Mouse (Mus musculus): ENCODE results near the gene Best1. TPM values are rescaled to one million over a fixed set of nuclear protein-coding genes. Genes with fewer than 3 reads are reported as not detected.
A peak's percentile ranks its signal among the peaks of the same experiment; 100 is the strongest.

Best1 gene
- polyA plus RNA-seq, 1 experiment from 2014 or later = 0.80 TPM

DNA sequence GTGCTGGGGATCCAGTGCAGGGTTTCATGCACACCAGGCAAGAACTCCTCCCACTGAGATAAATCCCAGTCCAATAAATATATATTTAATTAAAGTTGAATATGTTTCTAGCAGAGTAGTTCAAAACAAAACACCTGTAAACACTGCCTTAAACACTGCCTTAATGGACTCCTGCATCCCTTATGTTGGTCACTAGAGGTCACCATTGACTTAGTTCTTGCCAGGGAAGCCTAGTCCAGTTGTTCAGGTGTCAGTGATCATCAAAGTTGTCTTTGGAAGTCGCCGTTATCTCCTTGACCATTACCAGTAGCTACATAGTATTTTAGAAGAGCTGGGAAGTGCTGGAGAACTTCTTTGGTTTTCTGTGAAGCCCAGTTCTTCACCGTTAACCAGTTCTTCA lies 1.1 kb downstream of the Best1 start:
- H3K4me3 ChIP-seq (replicated peaks) = no peak overlapping the region
- no peaks in the 10 kb centered on the region for H3K9me3 ChIP-seq
- no peak overlapping the region for H3K9ac ChIP-seq
- peak; percentile 48; the same call in 1 of the 2 replicates for ATAC-seq (ENCODE audit: insufficient read depth, low FRiP score, low read depth)
- no peaks in the 10 kb centered on the region for H3K36me3 ChIP-seq
- WGBS = 17% methylated on average over 3 of the region's 3 CpGs
- no peaks in the 10 kb centered on the region for H3K4me1 ChIP-seq
- no peaks in the 10 kb centered on the region for H3K27me3 ChIP-seq (replicated peaks)
- no peak overlapping the region for H3K4me2 ChIP-seq
- no peak overlapping the region for H3K27ac ChIP-seq

DNA sequence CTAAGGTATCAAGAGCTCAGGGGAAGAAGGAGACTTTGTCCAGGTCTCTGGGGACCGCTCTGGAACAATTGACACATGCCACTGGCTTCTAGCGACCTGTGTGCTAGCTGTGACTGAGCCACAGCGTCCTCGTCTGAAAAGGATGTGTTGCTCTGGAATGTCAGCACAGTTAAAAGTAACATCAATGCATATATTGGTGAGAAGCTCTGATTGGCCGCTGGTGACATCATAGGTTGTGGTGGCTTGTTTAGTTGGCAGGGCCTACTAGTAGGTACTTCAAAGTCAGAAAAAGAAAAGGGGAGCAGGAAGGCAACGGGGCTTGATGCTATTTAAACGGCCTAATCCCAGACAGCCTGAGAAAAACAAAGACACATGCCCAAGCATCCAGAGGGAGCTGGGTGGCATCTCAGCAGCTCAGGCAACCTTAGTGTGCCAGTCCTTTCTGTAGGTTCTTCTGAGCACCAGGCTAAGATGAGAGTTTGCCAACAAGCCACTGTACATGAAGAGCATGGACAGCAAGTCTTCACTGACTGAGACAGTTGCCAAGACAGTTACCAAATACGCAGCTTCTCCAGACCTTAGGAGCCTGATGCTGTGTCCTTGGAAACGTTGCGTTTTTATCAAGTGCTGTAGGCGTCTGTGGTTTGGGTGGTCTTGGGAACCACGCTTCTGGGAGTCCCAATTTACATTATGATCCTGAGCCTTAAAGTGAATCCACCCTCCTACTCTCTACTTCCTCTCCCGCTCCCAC lies 2.5 kb downstream of the Best1 start:
- Histone ChIP-seq H3K4me1 (no peaks in the 10 kb centered on the region), H3K27me3 (replicated peaks) (no peaks in the 10 kb centered on the region), H3K36me3 (no peaks in the 10 kb centered on the region), H3K27ac (no peak overlapping the region), H3K9ac (no peak overlapping the region), H3K4me3 (replicated peaks) (no peak overlapping the region), H3K9me3 (no peaks in the 10 kb centered on the region), H3K4me2 (no peak overlapping the region)
- 64% methylated on average over 13 of the region's 13 CpGs for WGBS
- ATAC-seq (ENCODE audit: insufficient read depth, low FRiP score, low read depth) = no peak

DNA sequence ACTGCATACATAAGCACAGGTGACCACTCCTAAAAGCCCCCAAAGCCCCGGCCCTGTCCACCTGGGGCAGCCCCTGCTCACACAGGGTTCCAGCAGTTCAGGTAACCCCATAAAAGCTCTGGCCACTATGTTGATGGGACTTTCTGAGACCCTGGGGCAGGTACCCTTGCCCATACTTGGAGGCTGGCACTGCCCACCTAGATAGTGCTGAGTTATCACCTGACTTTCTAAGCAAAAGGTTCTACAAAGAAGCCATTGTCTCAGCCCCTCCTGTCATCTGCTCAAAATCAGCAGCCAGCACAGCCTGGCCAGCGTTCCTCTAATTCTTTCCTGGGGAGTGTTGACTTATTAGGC lies 3.4 kb downstream of the Best1 start:
- ATAC-seq (ENCODE audit: insufficient read depth, low FRiP score, low read depth) = no peak
- H3K27ac ChIP-seq = no peak overlapping the region
- 65% methylated on average over 2 of the region's 2 CpGs for WGBS
- H3K4me2 ChIP-seq = no peak overlapping the region
- peaks cover 6% of the 10 kb centered on the region; the same call in 1 of the 2 replicates for H3K4me1 ChIP-seq
- H3K9me3 ChIP-seq = no peaks in the 10 kb centered on the region
- no peaks in the 10 kb centered on the region for H3K36me3 ChIP-seq
- H3K4me3 ChIP-seq (replicated peaks) = no peak overlapping the region
- H3K27me3 ChIP-seq (replicated peaks) = no peaks in the 10 kb centered on the region
- no peak overlapping the region for H3K9ac ChIP-seq

DNA sequence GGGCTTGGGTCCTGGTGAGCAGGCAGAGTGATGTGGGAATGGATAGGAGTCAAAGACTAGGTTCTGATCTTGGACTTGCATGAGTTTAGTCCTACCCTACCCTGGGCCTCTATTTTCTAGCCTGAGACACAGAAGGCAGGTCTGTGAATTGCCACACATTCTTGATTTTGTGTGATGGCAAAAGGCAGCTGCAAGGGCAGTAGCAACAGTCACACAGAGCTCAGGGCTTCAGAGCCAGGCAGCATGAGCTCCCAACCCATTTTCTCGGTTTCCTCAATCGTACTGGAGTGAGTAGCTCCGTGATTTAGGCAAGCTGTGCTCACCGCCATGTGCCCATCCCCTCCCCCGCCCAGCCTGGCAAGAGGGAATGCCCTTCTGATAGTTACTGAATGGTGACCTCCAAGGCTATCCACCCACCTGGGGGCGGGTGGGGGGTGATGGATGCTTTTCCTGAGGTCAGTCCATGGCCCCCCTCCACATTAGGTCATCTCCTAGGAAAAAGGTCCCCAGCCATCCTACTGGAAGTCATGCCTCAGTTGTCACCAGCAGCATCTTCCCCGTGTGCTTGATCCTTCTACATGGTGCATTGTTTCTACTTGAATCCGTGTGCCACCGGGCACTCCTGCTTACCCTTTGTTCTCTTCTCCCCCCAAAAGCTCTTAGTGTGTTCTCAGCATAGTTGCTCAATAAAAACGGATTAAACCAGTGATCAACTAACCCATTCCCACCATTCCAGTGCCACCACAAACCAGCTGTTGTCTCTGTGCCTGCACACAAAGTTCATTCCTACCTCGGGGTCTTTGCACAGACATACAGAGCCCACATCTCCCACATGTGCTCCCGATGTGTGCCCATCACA lies 4.0 kb downstream of the Best1 start:
- no peak for ATAC-seq (ENCODE audit: insufficient read depth, low FRiP score, low read depth)
- 72% methylated on average over 12 of the region's 12 CpGs for WGBS
- no peak overlapping the region for H3K9ac ChIP-seq
- H3K36me3 ChIP-seq = no peaks in the 10 kb centered on the region
- no peaks in the 10 kb centered on the region for H3K9me3 ChIP-seq
- no peak overlapping the region for H3K4me2 ChIP-seq
- no peaks in the 10 kb centered on the region for H3K27me3 ChIP-seq (replicated peaks)
- H3K4me1 ChIP-seq = peaks cover 11% of the 10 kb centered on the region; the same call in 1 of the 2 replicates
- no peak overlapping the region for H3K4me3 ChIP-seq (replicated peaks)
- no peak overlapping the region for H3K27ac ChIP-seq

DNA sequence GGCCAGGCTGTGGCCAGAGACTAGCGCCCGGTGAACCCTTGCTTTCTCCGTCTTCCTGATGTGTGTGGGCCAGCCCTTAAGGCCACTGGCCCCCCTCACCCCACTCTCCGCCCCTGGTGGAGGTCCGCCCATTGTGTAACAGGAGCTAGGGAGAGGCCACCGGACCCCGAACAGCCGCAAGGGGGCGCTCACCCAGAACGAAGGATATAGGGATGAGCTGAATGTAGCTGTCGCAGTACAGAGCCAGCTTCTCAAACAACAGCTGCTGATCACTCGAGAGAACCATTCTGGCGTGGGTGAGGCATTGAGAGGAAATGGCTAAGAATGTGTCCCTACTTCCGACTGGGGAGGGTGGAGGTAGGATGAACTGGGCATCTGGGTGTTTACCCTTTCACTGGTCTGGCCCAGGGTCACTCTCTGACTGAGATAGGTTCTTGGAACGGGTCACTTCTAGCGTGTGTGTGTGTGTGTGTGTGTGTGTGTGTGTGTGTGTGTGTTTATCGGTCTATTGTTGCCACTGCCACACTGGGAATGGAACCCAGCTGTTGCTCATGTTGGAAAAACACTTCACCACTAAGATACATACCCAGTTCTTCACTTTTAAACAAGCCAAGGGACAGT lies 8.3 kb downstream of the Best1 start:
- Histone ChIP-seq H3K27ac (no peak overlapping the region), H3K27me3 (replicated peaks) (no peaks in the 10 kb centered on the region), H3K9me3 (no peaks in the 10 kb centered on the region), H3K4me3 (replicated peaks) (peak overlapping the region; percentile 20), H3K36me3 (no peaks in the 10 kb centered on the region), H3K4me2 (peak overlapping the region; percentile 49), H3K9ac (no peak overlapping the region), H3K4me1 (peaks cover 11% of the 10 kb centered on the region; the same call in 1 of the 2 replicates)
- WGBS = 7% methylated on average over 17 of the region's 17 CpGs
- peak; percentile 79 for ATAC-seq (ENCODE audit: insufficient read depth, low FRiP score, low read depth)

DNA sequence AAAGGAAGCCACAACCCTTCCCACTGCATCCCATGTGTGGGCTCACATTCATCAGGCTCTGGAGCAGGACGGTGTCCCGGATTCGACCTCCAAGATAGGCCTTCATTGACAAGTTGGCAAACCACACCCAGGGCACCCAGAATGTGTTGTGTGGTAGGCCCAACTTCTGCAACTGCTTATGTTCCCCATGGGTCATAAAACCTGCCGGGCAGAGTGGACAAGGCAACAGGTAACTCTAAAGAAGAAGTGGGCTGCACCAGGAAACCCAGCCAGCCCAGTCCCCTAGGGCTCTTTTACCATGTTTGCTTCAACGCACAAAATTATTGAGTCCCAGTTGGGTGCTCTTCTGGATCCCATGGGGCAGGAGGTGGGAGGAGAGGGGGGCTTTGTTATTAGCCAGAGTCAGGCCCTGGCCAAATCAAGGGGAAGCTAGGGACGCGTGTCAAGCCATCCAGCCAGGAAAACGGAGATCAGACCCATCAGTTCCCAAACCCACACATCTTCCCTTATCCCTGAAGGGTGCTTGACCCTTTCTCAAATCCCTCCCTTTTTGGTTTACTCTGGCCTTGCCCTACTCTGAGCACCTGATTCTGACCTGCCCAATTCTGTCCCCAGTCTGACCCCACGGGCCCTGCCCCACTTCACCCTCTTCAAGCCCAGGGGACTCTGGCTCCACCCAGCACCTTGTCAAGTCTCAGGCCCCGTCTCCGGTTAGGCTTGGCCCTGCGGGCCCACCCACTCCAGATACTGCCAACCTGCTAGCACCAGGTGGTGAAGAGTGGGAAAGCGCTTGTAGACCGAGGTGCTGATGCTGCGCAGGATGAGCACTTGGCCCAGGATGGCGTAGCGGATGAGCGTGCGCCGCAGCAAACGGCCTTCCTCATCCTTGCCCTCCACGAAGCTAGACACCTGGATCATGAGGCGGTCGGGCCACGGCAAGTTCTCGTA lies 9.1 kb downstream of the Best1 start:
- Histone ChIP-seq H3K27me3 (replicated peaks) (no peaks in the 10 kb centered on the region), H3K4me3 (replicated peaks) (peak overlapping the region; percentile 20), H3K36me3 (no peaks in the 10 kb centered on the region), H3K9ac (no peak overlapping the region), H3K9me3 (no peaks in the 10 kb centered on the region), H3K4me2 (peak overlapping the region; percentile 49), H3K27ac (no peak overlapping the region), H3K4me1 (peaks cover 11% of the 10 kb centered on the region; the same call in 1 of the 2 replicates)
- ATAC-seq (ENCODE audit: insufficient read depth, low FRiP score, low read depth) = peak; percentile 24
- WGBS = 44% methylated on average over 26 of the region's 26 CpGs

DNA sequence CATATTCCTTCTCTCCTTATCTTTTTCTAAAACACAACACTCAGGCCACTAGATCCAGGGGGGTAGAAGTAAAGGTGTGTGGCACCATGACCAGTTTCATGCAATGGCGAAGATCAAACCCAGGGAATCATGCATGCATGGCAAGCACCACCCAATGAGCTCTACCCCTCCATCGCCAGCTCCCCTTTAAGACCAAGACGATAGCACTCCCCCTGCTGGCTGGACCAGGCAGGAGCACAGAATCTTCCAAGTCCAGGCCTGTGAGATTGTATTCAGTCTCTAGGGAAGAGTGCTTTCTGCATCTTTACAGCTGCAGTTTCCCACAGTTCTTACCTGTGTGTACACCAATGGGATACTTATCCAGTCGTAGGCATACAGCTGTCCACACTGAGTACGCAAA lies 10.1 kb downstream of the Best1 start:
- no peak overlapping the region for H3K27ac ChIP-seq
- no peak overlapping the region for H3K4me2 ChIP-seq
- no peak overlapping the region for H3K9ac ChIP-seq
- H3K27me3 ChIP-seq (replicated peaks) = no peaks in the 10 kb centered on the region
- no peaks in the 10 kb centered on the region for H3K9me3 ChIP-seq
- no peak for ATAC-seq (ENCODE audit: insufficient read depth, low FRiP score, low read depth)
- H3K36me3 ChIP-seq = no peaks in the 10 kb centered on the region
- peaks cover 11% of the 10 kb centered on the region; the same call in 1 of the 2 replicates for H3K4me1 ChIP-seq
- no peak overlapping the region for H3K4me3 ChIP-seq (replicated peaks)
- 22% methylated on average over 5 of the region's 5 CpGs for WGBS

DNA sequence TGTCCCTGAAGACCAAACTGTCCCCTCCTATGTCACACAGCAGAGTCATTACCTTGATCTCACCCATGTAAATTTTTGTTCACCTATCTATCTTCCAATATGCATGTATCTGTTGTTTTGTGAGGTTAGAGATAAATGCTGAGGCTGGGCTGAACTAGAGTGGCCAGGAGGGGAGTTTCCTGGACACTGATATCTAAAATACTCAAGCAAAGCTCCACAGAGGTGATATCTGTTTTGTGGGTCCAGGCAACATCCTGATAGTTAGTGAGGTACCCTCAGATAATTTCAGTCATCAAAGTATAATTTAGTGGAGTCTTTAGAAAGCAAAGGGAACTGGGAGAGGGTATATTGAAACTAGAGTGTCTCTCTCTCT lies 11.6 kb downstream of the Best1 start:
- Histone ChIP-seq H3K27me3 (replicated peaks) (no peaks in the 10 kb centered on the region), H3K9ac (no peak overlapping the region), H3K27ac (no peak overlapping the region), H3K36me3 (peaks cover 14% of the 10 kb centered on the region), H3K4me1 (peaks cover 11% of the 10 kb centered on the region; the same call in 1 of the 2 replicates), H3K4me3 (replicated peaks) (no peak overlapping the region), H3K4me2 (no peak overlapping the region), H3K9me3 (no peaks in the 10 kb centered on the region)
- no peak for ATAC-seq (ENCODE audit: insufficient read depth, low FRiP score, low read depth)

DNA sequence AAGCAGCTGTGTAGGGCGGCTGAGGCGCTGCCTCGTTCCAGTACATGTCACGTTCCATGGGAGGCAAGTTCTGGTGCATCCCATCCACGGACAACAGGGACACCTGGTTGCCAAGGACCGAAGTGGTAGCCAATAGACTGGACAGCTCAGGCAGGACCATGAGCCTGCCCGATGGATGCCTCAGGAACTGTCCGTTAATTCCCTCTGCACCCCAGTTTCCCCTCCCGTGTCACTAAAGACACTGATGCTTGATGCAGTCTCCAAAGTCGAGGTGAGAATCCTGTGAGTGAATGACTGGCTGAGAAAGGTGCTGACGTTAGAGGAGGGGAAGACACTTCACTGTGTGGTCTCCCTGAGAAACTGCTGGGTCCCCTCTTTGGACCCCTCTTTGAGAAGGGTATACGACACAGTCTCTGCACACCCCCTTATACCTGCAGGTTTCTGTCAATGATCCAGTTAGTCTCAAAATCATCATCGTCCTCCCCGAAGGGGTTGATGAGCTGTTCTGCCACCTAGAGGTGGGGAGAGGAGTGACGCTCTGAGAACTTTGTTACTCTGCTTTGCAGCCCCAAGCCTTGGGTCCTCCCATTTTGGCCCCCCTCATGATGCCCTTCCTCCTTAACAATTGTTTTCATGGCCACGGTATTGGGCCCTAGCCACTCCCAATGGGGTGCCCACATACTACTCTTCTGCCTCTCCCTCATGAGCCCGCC lies 12.1 kb downstream of the Best1 start:
- Histone ChIP-seq H3K4me3 (replicated peaks) (no peak overlapping the region), H3K4me2 (no peak overlapping the region), H3K27me3 (replicated peaks) (no peaks in the 10 kb centered on the region), H3K9ac (no peak overlapping the region), H3K27ac (no peak overlapping the region), H3K36me3 (peaks cover 20% of the 10 kb centered on the region), H3K4me1 (peaks cover 13% of the 10 kb centered on the region; the same call in 1 of the 2 replicates), H3K9me3 (no peaks in the 10 kb centered on the region)
- 66% methylated on average over 17 of the region's 17 CpGs for WGBS
- ATAC-seq (ENCODE audit: insufficient read depth, low FRiP score, low read depth) = no peak

DNA sequence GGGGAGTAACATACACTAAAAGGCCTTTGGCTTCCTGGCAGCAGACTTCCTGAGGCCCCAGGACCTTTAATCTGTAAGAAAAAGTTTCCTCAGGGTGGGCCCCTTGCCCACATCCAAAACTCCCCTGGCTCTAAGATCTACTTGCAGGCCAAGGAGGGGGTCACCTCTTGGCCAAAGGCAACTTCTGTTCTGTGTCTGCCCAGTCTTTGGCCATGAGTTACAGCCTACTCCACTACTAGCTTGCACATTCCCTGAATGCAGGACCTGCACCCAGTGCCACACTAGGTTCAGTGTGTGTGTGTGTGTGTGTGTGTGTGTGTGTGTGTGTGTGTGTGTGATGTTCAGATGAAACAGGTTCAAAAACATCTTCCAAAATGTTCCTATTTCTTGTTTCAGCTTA lies 13.8 kb downstream of the Best1 start:
- ATAC-seq (ENCODE audit: insufficient read depth, low FRiP score, low read depth) = no peak
- no peak overlapping the region for H3K4me2 ChIP-seq
- no peak overlapping the region for H3K27ac ChIP-seq

DNA sequence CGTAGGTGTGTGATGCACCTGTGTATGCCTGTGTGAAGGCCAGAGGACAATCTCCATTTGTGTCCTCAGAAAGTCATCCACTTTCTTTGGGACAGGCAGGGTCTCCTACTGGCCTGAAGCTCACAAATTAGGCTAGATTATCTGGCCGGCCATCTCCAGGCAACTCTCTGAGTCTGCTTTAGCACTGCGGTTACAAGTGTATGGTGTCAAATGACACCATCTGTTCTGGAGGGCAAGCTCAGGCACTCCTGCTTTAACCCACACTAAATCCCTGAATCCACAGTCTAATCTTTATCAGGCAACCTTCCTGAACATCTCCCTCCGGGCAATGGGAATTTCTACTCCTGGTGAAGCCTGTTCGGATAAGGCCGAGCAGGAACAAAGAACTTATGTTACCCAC lies 14.2 kb downstream of the Best1 start:
- H3K4me1 ChIP-seq = peaks cover 9% of the 10 kb centered on the region; the same call in 1 of the 2 replicates
- H3K4me2 ChIP-seq = no peak overlapping the region
- no peak overlapping the region for H3K4me3 ChIP-seq (replicated peaks)
- no peaks in the 10 kb centered on the region for H3K27me3 ChIP-seq (replicated peaks)
- no peak overlapping the region for H3K27ac ChIP-seq
- no peak for ATAC-seq (ENCODE audit: insufficient read depth, low FRiP score, low read depth)
- H3K36me3 ChIP-seq = peaks cover 24% of the 10 kb centered on the region
- no peak overlapping the region for H3K9ac ChIP-seq
- no peaks in the 10 kb centered on the region for H3K9me3 ChIP-seq
- 36% methylated on average over 6 of the region's 6 CpGs for WGBS

More for the DNA sequence above, 13.8 kb downstream of the Best1 start:
- Histone ChIP-seq H3K9me3 (no peaks in the 10 kb centered on the region), H3K4me3 (replicated peaks) (no peak overlapping the region), H3K36me3 (peaks cover 24% of the 10 kb centered on the region), H3K27me3 (replicated peaks) (no peaks in the 10 kb centered on the region), H3K4me1 (peaks cover 9% of the 10 kb centered on the region; the same call in 1 of the 2 replicates), H3K9ac (no peak overlapping the region)
